Mouse (Mus musculus) cerebellum, postnatal 4 days (tissue): ENCODE measurements around the gene Gm9736.
"Not testable (repeated sequence)": the region's sequence is repeated elsewhere in the genome, so short reads cannot be mapped to it uniquely, and the experiment has no call there.

ENCODE experiments used
- DNase-seq, 2 experiments: peaks; one replicate each; pipeline ENCODE4 v3.0.0; 2022; ENCODE audit warnings: low spot score in 2 of 2, mixed read lengths in 1 of 2

Gm9736 gene

GRCm38 (mm10) chr10:77751254-77751653 is at the start of gene Gm9736:
TSS of gene Gm9736 (minus strand) at chr10:77751354.
- DNase-seq: not testable (repeated sequence)

- no peak for DNase-seq
Measured at GRCm38 (mm10) chr10:77798921-77799508, 47.9 kb upstream of the Gm9736 start, which contains the start of gene Gm19668. TSS of gene Gm19668 (minus strand) at chr10:77799133.

DNA sequence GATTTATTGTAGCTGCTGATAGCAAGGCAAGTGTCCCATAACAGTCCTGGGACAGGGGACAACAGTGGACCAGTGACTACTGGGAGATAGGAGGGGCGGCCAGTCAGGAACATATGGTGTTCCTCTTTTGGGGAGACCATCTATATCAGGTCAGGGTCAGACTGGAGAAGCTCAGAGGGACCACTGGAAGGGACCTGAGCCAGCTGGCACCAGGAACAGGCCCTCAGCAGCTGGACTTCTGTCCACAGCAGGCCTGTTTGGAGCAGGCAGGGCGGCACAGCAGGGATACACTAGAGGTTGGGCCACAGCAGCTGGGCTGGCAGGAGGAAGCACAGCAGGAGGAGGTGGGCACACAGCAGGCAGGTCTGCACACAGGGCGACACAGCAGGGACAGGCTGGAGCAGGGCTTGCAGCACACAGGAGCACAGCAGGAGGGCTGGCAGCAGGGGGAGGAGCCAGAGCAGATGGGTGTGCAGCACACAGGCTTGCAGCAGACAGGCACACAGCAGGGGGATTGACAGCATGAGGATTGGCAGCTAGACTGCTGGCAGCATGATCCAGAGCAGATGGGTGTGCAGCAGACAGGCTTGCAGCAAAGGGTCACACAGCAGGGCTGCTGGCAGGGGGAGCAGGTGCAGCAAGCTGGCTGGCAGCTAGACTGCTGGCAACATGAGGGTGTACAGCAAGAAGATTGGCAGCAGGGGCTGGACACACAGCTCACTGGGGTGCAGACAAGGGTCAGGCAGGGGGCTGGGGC is 47.2 kb upstream of the Gm9736 start:
- not testable (repeated sequence) for DNase-seq

GRCm38 (mm10) chr10:77797677-77798076 is 46.5 kb upstream of the Gm9736 start:
- no peak for DNase-seq

- DNase-seq: no peak
Measured at GRCm38 (mm10) chr10:77794976-77795375, 43.8 kb upstream of the Gm9736 start, which contains the start of gene Gm9639. TSS of gene Gm9639 (minus strand) at chr10:77795076.

- no peak for DNase-seq
Measured at GRCm38 (mm10) chr10:77788621-77789020, 37.5 kb upstream of the Gm9736 start.

- DNase-seq: peak in 1 of 2 experiments; percentile 16
Measured at GRCm38 (mm10) chr10:77787876-77788275, 36.7 kb upstream of the Gm9736 start, which contains the start of gene Gm7137. TSS of gene Gm7137 (minus strand) at chr10:77788200.

GRCm38 (mm10) chr10:77783396-77783795 is 32.2 kb upstream of the Gm9736 start:
- DNase-seq: not testable (repeated sequence)

- not testable (repeated sequence) for DNase-seq
Measured at GRCm38 (mm10) chr10:77782442-77782841, 31.3 kb upstream of the Gm9736 start, which contains the start of gene Gm3250. TSS of gene Gm3250 (minus strand) at chr10:77782542.

GRCm38 (mm10) chr10:77776844-77777243 is 25.7 kb upstream of the Gm9736 start, which contains the start of gene Gm7138:
TSS of gene Gm7138 (minus strand) at chr10:77776944.
- DNase-seq: not testable (repeated sequence)

DNA sequence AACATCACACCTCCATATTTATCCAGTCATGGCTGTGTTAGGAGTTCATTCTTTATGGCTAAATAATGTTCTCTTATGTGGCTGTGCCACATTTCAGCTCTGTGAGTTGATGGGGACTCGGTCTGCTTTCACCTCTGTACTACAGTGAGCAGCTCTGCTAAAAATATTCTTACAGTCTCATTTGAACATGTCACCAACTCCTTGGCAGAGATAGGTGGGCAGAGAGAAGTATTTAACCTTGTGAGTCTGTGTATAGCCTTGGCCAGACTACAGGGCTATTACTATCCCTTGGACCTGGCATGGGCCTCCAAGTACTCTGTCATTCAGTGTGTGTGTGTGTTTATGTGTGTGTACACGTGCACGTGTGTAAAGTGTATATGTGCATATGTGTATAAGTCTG is 21.0 kb upstream of the Gm9736 start:
- DNase-seq: not testable (repeated sequence)

- DNase-seq: not testable (repeated sequence)
Measured at GRCm38 (mm10) chr10:77771225-77771624, 20.1 kb upstream of the Gm9736 start, which contains the start of gene Gm3238. TSS of gene Gm3238 (minus strand) at chr10:77771325.

DNA sequence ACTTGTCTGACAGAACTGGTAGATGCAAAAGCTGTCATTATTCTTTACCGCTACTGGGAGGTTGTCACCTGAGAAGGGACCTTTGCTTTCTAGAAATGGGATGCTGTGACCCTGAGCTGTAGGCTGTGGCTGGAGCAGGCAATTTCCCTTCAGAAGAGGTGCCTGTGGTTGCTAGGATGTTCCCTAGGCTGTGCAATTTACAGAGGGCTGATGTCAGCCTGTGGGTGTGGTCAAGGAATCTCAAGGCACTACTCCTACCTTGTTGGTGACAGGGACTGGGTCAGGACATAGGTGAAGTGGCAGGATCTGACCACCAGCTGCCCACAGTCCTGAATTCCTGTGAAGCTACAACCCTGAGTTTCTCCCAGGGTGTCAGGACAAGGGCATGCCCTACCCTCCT is 18.6 kb upstream of the Gm9736 start:
- DNase-seq: no peak

- not testable (repeated sequence) for DNase-seq
Measured at GRCm38 (mm10) chr10:77759582-77759981, 8.4 kb upstream of the Gm9736 start, which contains the start of gene Gm3233. TSS of gene Gm3233 (minus strand) at chr10:77759682.

DNA sequence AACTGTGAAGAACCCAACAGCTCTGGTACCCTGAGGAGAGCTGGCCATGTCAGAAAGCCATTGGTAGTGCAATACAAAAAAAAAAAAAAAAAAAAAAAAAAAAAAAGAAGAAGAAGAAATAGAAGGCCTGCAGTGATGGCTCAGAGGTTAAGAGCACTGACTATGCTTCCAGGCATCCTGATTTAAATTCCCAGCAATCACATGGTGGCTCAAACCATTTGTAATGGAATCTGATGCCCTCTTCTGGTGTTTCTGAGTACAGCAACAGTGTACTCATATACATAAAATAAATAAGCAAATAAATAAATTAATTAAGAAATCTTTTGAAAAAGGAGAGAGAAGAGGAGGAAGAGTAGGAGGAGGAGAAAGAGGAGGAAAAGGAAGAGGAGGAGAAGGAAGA is 2.3 kb upstream of the Gm9736 start:
- DNase-seq: no peak

GRCm38 (mm10) chr10:77752312-77752711 is 1.2 kb upstream of the Gm9736 start:
- DNase-seq: not testable (repeated sequence)

- DNase-seq: not testable (repeated sequence)
Measured at GRCm38 (mm10) chr10:77750686-77751085, 468 bp downstream of the Gm9736 start.

GRCm38 (mm10) chr10:77741924-77742688 is 9.0 kb downstream of the Gm9736 start, which contains the start of gene Gm18596:
TSS of gene Gm18596 (minus strand) at chr10:77742638.
- peak in 1 of 2 experiments; percentile 32 for DNase-seq

DNA sequence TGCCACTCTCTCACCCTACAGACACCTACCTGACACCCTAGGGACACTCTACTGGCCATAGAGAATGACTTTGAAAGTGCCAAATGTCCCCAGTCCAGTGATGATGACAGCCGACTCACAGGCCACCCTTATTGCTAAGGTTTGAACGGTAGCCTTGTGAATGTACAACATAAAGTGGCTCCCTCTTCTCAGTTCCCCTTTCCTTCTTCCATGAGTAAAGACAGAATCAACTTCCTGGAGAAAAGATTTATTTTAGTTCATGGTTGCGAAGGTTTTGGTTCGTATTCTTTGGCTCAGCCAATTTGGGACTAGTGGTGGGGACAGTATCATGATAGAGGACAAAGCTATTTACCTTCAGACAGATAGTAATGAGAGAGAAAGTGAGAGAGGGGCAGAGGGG is 12.2 kb downstream of the Gm9736 start:
- no peak for DNase-seq

GRCm38 (mm10) chr10:77735928-77736327 is 15.2 kb downstream of the Gm9736 start:
- DNase-seq: no peak

DNA sequence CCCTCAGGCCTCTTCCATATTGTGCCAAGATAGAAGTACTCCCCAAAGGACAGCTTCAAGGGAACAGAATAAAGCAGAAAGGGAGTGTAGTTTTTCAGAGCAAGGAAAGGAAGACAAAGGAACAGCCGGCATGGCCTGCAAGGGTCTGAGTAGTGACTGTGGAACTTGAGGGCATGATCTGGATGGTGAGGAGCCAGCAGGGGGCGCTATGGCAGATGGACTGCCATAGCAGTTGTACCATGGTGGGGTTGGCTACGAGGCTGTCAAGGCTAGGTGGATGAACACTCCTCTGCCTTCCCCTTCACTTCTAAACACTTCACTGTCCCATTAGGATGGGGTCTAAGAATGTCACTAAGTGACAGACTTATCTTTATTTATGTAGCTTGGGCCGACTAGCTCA is 21.9 kb downstream of the Gm9736 start:
- no peak for DNase-seq

DNA sequence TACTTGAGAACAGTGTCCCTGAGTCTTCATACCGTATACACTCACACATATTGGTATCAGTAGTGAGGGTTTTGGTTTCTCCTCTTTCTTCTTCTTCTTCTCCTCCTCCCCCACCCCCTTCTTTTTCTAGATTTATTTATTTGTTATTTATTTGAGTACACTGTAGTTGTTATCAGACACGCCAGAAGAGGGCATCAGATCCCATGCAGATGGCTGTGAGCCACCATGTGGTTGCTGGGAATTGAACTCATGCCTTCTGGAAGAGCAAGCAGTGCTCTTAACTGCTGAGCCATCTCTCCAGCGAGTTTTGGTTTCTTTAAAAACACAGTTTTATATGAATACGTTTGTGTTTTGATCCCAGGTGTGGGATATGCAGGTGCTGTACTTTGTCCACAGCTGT is 22.9 kb downstream of the Gm9736 start:
- no peak for DNase-seq
